Mouse (Mus musculus): ENCODE measurements around the gene Itfg2.

DNA sequence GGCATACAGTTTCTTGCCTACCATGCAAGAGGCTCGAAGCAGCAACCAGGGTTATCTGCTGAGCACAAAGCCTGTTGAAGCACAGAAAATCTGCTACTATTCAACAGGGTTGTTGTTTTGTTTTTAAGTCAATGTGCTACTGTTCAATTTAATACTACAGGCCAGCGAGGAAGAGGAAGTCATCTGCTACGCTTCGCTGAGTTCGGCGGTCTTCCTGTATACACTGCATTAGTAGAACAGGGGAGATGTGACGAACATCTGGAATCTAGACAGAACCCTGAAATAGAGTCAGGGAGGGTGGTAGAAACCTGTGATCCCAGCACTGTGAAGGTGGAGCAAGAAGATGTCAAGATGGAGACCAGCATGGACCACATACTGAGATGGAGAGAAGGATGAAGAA is 41.0 kb downstream of the Itfg2 start:
- no peak for TF ChIP-seq CTCF (IDR thresholded peaks at IDR 0.05; ENCODE audit: low read depth, low read length)
- TF ChIP-seq EP300 (IDR thresholded peaks at IDR 0.05; ENCODE audit: insufficient read depth, low read depth, low read length), result no peak
- no peak for TF ChIP-seq POLR2A (IDR thresholded peaks at IDR 0.05; ENCODE audit: insufficient read depth, low read length)

Data from ES-Bruce4 (cell line).